26 mouse cellular contexts compared by ENCODE assay signal in the genomic region with DNA sequence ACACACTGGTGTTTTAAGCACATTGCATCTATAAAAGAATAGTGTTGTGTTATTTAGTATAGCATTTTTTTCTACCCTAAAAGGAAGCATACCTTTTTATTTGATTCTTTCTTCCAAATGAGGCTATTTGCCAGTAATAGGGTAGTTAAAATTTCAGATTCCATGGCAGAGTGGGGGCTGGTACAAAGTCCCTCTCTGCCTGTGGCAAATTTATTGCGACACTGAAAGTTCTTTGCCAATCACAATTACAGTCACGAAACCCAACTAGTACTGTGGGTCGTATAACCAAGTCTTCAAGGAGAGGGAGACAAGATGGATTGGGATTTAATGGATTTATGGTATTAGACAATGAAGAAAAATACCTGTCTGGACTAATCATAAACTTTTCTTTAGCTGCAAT. TPM values are rescaled to one million over a fixed set of nuclear protein-coding genes. Genes with fewer than 3 reads are reported as not detected.
"Had no signal": no experiment of that assay in that cellular context is flagged by ENCODE, and none has a peak within 500 bp of the region (broad histone marks: within the 10 kb centered on the region; RNA-seq: fewer than 3 reads in every experiment).

No protein-coding gene starts in this region.

- H3K9ac ChIP-seq: heart, embryonic 12.5 days; hindbrain, embryonic 12.5 days; hindbrain, embryonic 14.5 days; intestine, embryonic 15.5 days; limb, embryonic 13.5 days; limb, embryonic 15.5 days; liver, embryonic 13.5 days; liver, embryonic 15.5 days had no signal

- H3K4me3 ChIP-seq: heart, embryonic 10.5 days; heart, embryonic 12.5 days; hindbrain, embryonic 10.5 days; hindbrain, embryonic 12.5 days; intestine, embryonic 15.5 days; limb, embryonic 13.5 days; limb, embryonic 15.5 days; liver, embryonic 13.5 days; liver, embryonic 15.5 days had no signal

- H3K36me3 ChIP-seq: heart, embryonic 10.5 days; heart, embryonic 12.5 days; hindbrain, embryonic 10.5 days; hindbrain, embryonic 12.5 days; intestine, embryonic 15.5 days; limb, embryonic 13.5 days; limb, embryonic 15.5 days; liver, embryonic 13.5 days; liver, embryonic 15.5 days had no signal

- H3K27me3 ChIP-seq: heart, embryonic 12.5 days; hindbrain, embryonic 12.5 days; intestine, embryonic 15.5 days; limb, embryonic 13.5 days; limb, embryonic 15.5 days; liver, embryonic 13.5 days; liver, embryonic 15.5 days had no signal

- ATAC-seq: hindbrain, embryonic 16.5 days; inflammation-experienced regulatory T-cells, adult 6 months; intestine, embryonic 15.5 days had no signal

- H3K4me1 ChIP-seq: heart, embryonic 12.5 days; hindbrain, embryonic 10.5 days; hindbrain, embryonic 12.5 days; intestine, embryonic 15.5 days; limb, embryonic 15.5 days; liver, embryonic 13.5 days; liver, embryonic 15.5 days had no signal

- H3K4me2 ChIP-seq: heart, embryonic 12.5 days; hindbrain, embryonic 12.5 days; hindbrain, embryonic 14.5 days; intestine, embryonic 15.5 days; limb, embryonic 13.5 days; limb, embryonic 15.5 days; liver, embryonic 13.5 days; liver, embryonic 15.5 days had no signal

- H3K9me3 ChIP-seq: heart, embryonic 10.5 days; heart, embryonic 12.5 days; hindbrain, embryonic 10.5 days; hindbrain, embryonic 12.5 days; intestine, embryonic 15.5 days; limb, embryonic 13.5 days; limb, embryonic 15.5 days; liver, embryonic 13.5 days; liver, embryonic 15.5 days had no signal

- DNase-seq: gastrocnemius, postnatal 14 days; gastrocnemius, postnatal 36 days; heart, adult 18-20 months; heart, postnatal 10 days; heart, postnatal 4 days; kidney, adult 11 months; kidney, postnatal 14 days; kidney, postnatal 36 days; layer of hippocampus, adult 9-11 months; layer of hippocampus, postnatal 36 days; left cerebral cortex, postnatal 4 days; liver, embryonic 13.5 days; lung, adult 18-20 months had no signal

- H3K27ac ChIP-seq: heart, embryonic 10.5 days; hindbrain, embryonic 10.5 days; hindbrain, embryonic 12.5 days; hindbrain, embryonic 14.5 days; intestine, embryonic 15.5 days; kidney, postnatal 0 days; limb, embryonic 13.5 days; limb, embryonic 15.5 days; liver, embryonic 13.5 days; liver, embryonic 15.5 days had no signal

RNA-seq across cellular contexts. Expression of gene Esrrg, which starts 51.9 kb away (rescaled TPM):
- total RNA-seq: granulocyte monocyte progenitor cell, adult 5-6 weeks had no signal
- polyA plus RNA-seq: inflammation-experienced regulatory T-cells, adult 6 months had no signal
